Mouse (Mus musculus): ENCODE results near the gene Esf1.

Esf1 gene

DNA sequence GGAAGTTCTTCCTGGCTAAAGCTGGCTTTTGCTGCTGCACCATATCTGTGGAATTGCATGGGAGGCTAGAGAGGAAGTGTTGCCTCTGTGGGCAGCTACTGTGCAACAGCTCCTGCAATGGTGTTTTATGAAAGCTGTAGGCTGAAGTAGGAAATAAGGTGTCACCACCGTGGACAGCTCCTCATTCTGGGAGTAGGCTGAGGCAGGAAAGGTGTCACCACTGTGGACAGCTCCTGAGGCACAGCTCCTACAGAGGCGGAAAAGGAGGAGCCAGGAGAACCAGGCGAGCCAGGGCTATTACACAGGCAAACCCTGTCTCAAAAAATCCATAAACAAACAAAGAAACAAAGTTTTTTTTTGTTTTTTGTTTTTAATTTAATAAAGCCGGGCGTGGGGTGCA is 74.3 kb downstream of the Esf1 start:
- 77% methylated on average over 5 of the region's 5 CpGs for WGBS

DNA sequence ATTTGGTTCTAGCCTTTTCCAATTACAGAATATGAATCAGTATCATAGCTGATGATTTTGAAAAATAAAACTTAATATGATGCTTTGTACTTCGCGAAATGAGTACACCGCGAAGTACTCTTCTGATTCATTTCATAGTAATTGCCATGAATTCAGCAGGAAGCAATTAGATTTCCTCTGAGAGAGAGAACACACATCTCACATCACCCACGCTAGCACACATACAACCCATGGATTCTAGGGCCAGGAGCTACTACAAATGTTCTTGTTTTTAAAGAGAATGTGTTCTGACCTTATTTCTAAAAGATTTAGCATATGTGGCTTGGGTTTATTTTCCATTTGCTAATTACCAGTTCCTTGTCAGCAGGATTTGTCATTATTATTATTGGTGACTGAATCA is 76.9 kb downstream of the Esf1 start:
- WGBS, result 70% methylated on average over 5 of the region's 5 CpGs

DNA sequence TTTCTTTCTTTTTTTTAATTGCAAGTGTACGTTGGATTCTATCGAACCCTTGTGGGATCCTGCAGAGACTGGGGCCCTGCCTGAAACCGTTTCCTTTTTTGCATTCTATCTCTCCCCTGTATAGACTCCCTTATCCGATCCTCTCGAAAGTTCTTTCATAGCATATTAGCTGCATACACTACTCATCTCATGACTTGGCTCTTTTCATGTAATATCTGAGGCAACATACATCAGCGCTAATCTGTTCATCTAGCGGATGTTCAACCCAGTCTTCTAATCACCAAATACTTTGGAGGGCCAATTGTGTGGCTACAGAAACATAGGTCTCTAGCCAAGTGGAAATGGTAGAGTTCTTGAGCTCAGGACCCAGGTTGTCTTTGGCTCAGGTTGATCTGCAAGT is 86.1 kb downstream of the Esf1 start:
- 95% methylated on average over 7 of the region's 7 CpGs for WGBS

DNA sequence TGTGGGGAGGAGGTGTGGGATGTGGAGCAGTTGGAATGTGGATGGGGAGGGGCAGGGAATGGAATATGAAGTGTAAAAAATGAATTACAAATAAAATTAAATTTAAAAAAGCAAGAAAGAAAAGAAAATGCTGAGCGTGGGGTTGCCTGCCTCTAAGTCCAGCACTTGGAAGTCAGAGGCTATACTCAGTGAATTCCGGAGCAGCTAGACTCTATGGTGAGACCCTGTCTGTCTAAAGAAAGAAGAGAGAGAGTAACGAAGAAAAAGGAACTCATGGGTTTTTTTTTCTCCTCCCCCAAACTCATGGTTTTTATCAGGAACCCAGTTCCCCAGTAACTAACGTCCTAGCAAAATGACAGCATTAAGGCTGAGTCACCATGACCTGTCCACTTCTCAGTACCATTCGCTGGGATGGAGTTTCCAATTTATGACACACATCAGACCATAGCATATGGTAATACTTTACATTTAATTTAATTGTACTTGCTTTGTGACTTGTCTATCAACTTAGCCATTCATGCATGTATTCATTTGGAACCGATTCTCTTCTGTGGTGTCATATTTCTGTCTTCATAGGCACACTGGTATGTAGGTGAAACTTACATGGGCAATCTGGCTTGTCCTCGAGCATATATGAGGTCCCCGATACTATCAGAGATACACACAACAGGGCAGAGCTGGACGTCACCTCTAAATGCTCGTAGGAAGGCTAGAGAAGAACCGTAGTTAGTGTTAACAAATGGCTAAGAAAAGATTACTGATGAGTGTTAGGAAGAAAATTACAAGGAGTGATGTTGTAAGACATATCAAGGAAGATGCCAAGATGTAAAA is 89.4 kb downstream of the Esf1 start:
- 86% methylated on average over 11 of the region's 11 CpGs for WGBS

DNA sequence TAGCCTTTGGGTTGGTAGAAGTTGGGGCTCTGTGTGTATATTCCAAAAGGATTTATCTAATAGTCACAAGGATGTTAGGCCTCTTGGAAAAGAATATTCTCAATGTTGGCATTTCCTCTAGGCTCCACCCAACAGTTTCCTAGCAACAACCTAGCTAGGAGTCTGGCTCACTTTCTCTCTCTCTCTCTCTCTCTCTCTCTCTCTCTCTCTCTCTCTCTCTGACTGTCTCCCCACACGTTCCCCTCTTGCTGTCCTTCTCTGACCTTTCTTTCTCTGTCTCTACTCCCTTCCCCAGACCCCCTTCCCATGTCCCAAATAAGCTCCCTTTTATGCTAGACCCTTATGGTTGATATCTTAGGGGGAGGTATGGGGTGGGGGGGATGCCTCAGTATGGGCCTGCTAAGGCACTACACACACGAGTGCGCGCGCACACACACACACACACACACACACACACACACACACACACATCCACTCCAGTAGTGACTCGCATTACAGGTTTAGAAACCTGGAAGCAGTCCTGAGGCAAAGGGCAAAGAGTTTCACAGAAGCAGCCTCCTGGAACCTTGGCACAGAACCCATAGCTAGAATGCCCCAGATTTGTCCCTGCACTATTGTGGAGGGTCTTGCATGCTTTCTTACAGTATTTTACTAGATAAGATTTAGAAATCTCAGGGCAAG is 91.6 kb downstream of the Esf1 start:
- 63% methylated on average over 6 of the region's 6 CpGs for WGBS

DNA sequence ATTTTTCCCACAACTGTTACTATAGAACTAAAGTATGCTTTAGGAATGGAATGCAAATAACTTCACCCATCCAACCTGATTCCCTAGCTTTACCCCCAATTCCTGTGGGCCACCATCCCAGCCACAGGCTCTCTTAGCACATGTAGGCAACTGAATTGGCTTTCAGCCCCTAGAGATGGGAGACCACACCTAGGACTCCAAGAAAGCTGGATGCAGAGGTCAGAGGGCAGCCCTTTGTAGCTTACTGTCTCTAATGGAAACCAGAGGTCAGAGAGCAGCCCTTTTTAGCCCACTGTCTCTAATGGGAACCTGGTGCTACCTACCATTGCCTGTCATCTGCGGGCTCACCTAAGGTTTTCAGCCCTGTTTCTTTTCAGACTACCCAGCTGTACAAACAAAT is 92.9 kb downstream of the Esf1 start:
- 65% methylated on average over 1 of the region's 1 CpGs for WGBS

DNA sequence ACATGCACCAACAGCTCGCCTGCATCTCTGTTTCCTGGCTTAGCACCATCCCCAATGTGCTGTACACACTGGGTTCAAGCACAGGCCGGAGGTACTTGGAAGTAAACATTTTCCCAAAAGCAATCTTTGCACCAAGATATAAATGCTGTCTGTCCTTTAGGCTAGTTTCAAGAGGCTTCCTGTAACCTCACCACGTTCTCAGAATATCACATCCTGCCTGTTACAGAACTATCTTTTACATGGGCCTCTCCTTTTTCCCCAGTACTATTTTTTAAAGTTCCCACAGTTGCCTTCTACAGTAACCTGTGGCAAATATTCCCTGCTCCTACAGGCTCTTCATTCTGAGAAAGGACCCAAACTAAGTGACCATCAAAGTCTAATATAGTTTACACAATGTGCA is 95.2 kb downstream of the Esf1 start:
- 85% methylated on average over 3 of the region's 3 CpGs for WGBS
